Mouse (Mus musculus) adrenal gland, adult 10 weeks (tissue): ENCODE data around the gene Chmp4b. TPM values are rescaled to one million over a fixed set of nuclear protein-coding genes. Genes with fewer than 3 reads are reported as not detected.

ENCODE experiments used
- polyA plus RNA-seq: library from polyadenylated mRNA; stranded (reverse); fragments of 350-450 nt; fragmentation: Illumina TruSeq; extraction: RNeasy Lipid Tissue Mini Kit (QIAGEN cat#74804); gene quantifications from one replicate; pipeline ENCODE4 v1.2.3, GENCODE M21; 2014; ENCODE audit warnings: low read depth, low replicate concordance

The Chmp4b gene
- polyA plus RNA-seq, result 131 TPM

GRCm38 (mm10) chr2:154651363-154651762 lies at the start of gene Chmp4b:
Gene Chmp4b (plus strand): TSS chr2:154651705.

GRCm38 (mm10) chr2:154603638-154604153 lies 47.8 kb upstream of the Chmp4b start, which contains the start of gene Pxmp4:
Gene Pxmp4 (minus strand): TSS chr2:154603708.

DNA sequence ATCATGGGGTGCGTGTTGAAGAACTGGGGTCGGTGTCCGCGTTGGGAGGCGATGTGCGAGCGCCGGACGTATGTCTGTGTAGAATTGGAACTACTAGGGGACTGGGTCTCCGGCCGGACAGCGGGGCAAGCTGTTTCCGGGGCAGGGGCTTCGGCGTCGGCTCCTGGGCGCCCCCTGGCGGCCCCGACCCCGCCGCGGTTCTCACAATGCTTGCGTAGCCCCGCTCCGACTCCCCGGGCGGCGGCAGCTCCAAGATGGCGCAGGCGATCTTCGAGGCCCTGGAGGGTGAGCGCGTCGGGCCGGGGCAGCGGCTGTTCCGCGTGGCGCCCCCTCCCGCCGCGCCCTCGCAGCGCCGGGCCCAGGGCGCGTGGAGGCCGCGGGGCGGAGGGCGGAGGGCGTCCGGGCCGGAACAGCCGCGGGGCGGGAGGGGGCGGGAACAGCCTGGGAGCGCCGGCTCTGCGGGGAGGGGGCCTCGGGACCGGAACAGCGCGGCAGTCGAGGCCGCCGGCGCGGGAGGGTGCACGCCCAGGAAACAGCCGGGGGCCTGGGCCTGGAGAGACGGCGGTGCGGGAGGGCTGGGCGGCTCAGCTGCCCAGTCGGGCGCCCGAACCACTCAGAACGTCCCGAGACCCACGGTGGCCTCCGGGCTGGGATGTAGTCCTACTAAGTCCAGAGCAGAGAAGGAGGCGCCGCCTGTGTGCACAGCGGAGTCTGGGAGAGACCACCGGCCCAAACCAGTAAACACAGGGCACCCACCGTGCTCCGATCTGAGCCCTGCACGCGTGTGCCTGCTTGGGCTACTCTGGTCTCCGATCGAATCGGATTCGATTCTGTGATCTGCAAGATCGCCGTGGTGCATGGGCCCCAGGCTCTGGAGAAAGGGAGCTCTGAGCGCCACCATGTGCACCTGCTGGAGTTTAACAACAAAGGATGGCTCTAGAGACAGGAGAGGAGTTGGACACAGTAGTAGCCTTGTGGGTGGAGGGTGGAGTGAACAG lies 38.1 kb upstream of the Chmp4b start, which contains the start of the genes Zfp341 and 4930519P11Rik:
Gene Zfp341 (plus strand): TSS at position 180 of the 998 bp plus-strand sequence.
Gene 4930519P11Rik (minus strand): TSS at position 320 of the 998 bp plus-strand sequence.

Other genes with a start within 250 kb of the Chmp4b start
- gene Snta1, start 243.6 kb upstream of the Chmp4b start, polyA plus RNA-seq, result 0.29 TPM
- 27.1 TPM for gene Cbfa2t2, start 215.2 kb upstream of the Chmp4b start, polyA plus RNA-seq
- not detected for gene 1700003F12Rik, start 104.6 kb upstream of the Chmp4b start, polyA plus RNA-seq
- gene Actl10, start 99.9 kb upstream of the Chmp4b start, polyA plus RNA-seq, result not detected
- not detected for gene Necab3, start 92.8 kb upstream of the Chmp4b start, polyA plus RNA-seq
- gene E2f1, start 81.8 kb upstream of the Chmp4b start, polyA plus RNA-seq, result 0.87 TPM
- gene Pxmp4, start 48.0 kb upstream of the Chmp4b start, polyA plus RNA-seq, result 12.5 TPM
- not detected for gene Zfp341, start 38.4 kb upstream of the Chmp4b start, polyA plus RNA-seq
- gene 4930519P11Rik, start 38.3 kb upstream of the Chmp4b start, polyA plus RNA-seq, result not detected
- not detected for gene Gm14214, start 118.3 kb downstream of the Chmp4b start, polyA plus RNA-seq
- 140 TPM for gene Raly, start 139.4 kb downstream of the Chmp4b start, polyA plus RNA-seq
- gene a, start 139.7 kb downstream of the Chmp4b start, polyA plus RNA-seq, result not detected
- gene Eif2s2, start 241.2 kb downstream of the Chmp4b start, polyA plus RNA-seq, result 702 TPM